Mouse (Mus musculus): ENCODE results near the gene Emd.
"Not testable (repeated sequence)": the region's sequence is repeated elsewhere in the genome, so short reads cannot be mapped to it uniquely, and the experiment has no call there.

DNA sequence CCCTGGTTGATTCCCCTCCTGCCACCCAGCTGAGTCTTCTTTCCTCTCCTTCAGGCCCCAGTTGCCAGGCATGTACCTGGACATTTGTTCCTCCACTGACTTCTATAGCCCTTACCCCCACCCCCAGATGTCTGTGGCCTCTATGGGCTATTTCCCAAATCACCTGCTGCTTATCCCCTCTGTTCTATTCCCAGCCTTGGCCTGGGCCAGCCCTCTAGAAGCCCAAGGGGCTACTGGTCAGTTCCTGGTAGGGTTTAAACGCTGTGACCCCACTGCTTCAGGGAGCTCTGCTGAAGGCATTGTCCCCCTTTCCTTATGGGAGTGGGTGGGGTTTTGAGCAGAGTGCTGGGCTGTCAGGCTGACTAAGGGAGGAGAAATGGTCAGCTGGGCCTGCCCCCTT is 34.4 kb upstream of the Emd start:
- TF ChIP-seq CTCF (IDR thresholded peaks at IDR 0.05; ENCODE audit: borderline replicate concordance, extremely low read depth, insufficient read depth, insufficient read length); POLR2A (IDR thresholded peaks at IDR 0.05; ENCODE audit: borderline replicate concordance, extremely low read depth, insufficient read depth, insufficient read length, poor library complexity, severe bottlenecking): not testable (repeated sequence)
